Mouse (Mus musculus): ENCODE measurements around the gene Zfp804b. TPM values are rescaled to one million over a fixed set of nuclear protein-coding genes. Genes with fewer than 3 reads are reported as not detected.

Gene Zfp804b
- not detected for polyA plus RNA-seq (2015; fragmentation: Illumina TruSeq; extraction: RNeasy Lipid Tissue Mini Kit (QIAGEN cat#74804); ENCODE audit: insufficient read depth, low read depth, low replicate concordance)

GRCm38 (mm10) chr5:7344145-7345010 lies at the start of gene Zfp804b:
Gene Zfp804b (minus strand): TSS chr5:7344756.

GRCm38 (mm10) chr5:7303819-7304218 lies 40.7 kb downstream of the Zfp804b start, which contains the start of gene Tex47:
Gene Tex47 (plus strand): TSS chr5:7304119.

Other genes with a start within 250 kb of the Zfp804b start
- not detected for gene Tex47, start 40.6 kb downstream of the Zfp804b start, polyA plus RNA-seq (2015; fragmentation: Illumina TruSeq; extraction: RNeasy Lipid Tissue Mini Kit (QIAGEN cat#74804); ENCODE audit: insufficient read depth, low read depth, low replicate concordance)